Mouse (Mus musculus): Measurements from ENCODE around the gene 4930503B20Rik.

Gene 4930503B20Rik

GRCm38 (mm10) chr3:146651217-146651616 is at the start of gene 4930503B20Rik:
TSS of gene 4930503B20Rik (minus strand) at chr3:146651317.
- DNase-seq: no peak

- no peak for DNase-seq
Observed at GRCm38 (mm10) chr3:146700051-146700450, 48.9 kb upstream of the 4930503B20Rik start.

GRCm38 (mm10) chr3:146698982-146699381 is 47.9 kb upstream of the 4930503B20Rik start:
- DNase-seq: no peak

GRCm38 (mm10) chr3:146692547-146692946 is 41.4 kb upstream of the 4930503B20Rik start:
- DNase-seq: no peak

GRCm38 (mm10) chr3:146687121-146687725 is 36.1 kb upstream of the 4930503B20Rik start:
- no peak for DNase-seq

- DNase-seq: no peak
Observed at GRCm38 (mm10) chr3:146686428-146686827, 35.3 kb upstream of the 4930503B20Rik start.

- no peak for DNase-seq
Observed at GRCm38 (mm10) chr3:146684811-146685675, 33.9 kb upstream of the 4930503B20Rik start, which contains the start of gene Samd13. TSS of gene Samd13 (minus strand) at chr3:146685592.

GRCm38 (mm10) chr3:146683095-146683494 is 32.0 kb upstream of the 4930503B20Rik start:
- no peak for DNase-seq

GRCm38 (mm10) chr3:146682140-146682651 is 31.1 kb upstream of the 4930503B20Rik start:
- DNase-seq: no peak

GRCm38 (mm10) chr3:146681696-146682095 is 30.6 kb upstream of the 4930503B20Rik start:
- no peak for DNase-seq

- no peak for DNase-seq
Observed at GRCm38 (mm10) chr3:146680625-146681024, 29.5 kb upstream of the 4930503B20Rik start.

GRCm38 (mm10) chr3:146679646-146680045 is 28.5 kb upstream of the 4930503B20Rik start:
- no peak for DNase-seq

GRCm38 (mm10) chr3:146676193-146676592 is 25.1 kb upstream of the 4930503B20Rik start:
- no peak for DNase-seq

- no peak for DNase-seq
Observed at GRCm38 (mm10) chr3:146675101-146675500, 24.0 kb upstream of the 4930503B20Rik start.

GRCm38 (mm10) chr3:146671121-146671520 is 20.0 kb upstream of the 4930503B20Rik start:
- no peak for DNase-seq

GRCm38 (mm10) chr3:146661907-146662306 is 10.8 kb upstream of the 4930503B20Rik start:
- DNase-seq: no peak

GRCm38 (mm10) chr3:146661001-146661400 is 9.9 kb upstream of the 4930503B20Rik start:
- DNase-seq: no peak

- peak; percentile 37 for DNase-seq
Observed at GRCm38 (mm10) chr3:146659321-146659720, 8.2 kb upstream of the 4930503B20Rik start.

GRCm38 (mm10) chr3:146658061-146658639 is 7.0 kb upstream of the 4930503B20Rik start:
- no peak for DNase-seq

- DNase-seq: no peak
Observed at GRCm38 (mm10) chr3:146657433-146657832, 6.3 kb upstream of the 4930503B20Rik start.

- no peak for DNase-seq
Observed at GRCm38 (mm10) chr3:146655111-146655577, 4.0 kb upstream of the 4930503B20Rik start.

GRCm38 (mm10) chr3:146653692-146654091 is 2.6 kb upstream of the 4930503B20Rik start:
- no peak for DNase-seq

GRCm38 (mm10) chr3:146652431-146652830 is 1.3 kb upstream of the 4930503B20Rik start:
- DNase-seq: no peak

Data from cerebellum, adult 11 months (tissue).